13 mouse cellular contexts compared by ENCODE assay signal in the genomic region with DNA sequence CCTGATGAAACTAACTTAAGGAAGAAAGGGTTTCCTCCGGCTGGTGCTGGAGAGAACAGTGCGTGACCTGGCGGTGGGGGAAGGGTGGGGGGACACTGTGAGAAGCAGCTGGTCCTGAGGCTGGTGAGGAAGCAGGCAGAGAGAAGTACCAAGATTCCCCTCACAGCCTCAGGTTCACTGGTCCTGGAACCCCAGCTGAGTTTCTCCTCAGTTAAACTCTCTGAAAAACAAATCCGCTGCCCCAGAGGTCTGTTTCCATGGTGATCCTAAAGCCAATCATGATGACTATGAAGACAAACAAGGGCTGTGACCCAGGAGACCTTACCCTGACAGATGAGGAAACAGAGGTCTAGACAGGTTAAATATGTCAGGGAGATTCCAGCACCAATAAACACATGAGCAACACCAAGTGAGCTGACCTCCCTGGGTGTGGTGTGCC. TPM values are rescaled to one million over a fixed set of nuclear protein-coding genes. Genes with fewer than 3 reads are reported as not detected.
A peak's percentile ranks its signal among the peaks of the same experiment; 100 is the strongest.
DNase-seq lines count a peak whose midpoint lies in the region; ATAC-seq and TF ChIP-seq lines count a peak whose summit lies in the region.
"Had no signal": no experiment of that assay in that cellular context is flagged by ENCODE, and none has a peak within 500 bp of the region (broad histone marks: within the 10 kb centered on the region; RNA-seq: fewer than 3 reads in every experiment).

No protein-coding gene starts in this region.

- peaks cover 7% of the 10 kb centered on the region for H3K4me1 ChIP-seq in liver, adult 2 months (ENCODE audit: control insufficient read depth, insufficient read depth, low read length)
- H3K4me1 ChIP-seq in liver, embryonic 12.5 days, result peaks cover 17% of the 10 kb centered on the region

- 45% methylated on average over 4 of the region's 4 CpGs for WGBS in liver, adult 2 months
- 48% methylated on average over 4 of the region's 4 CpGs for WGBS in liver, embryonic 12.5 days (ENCODE audit: insufficient replicate concordance)

- H3K9me3 ChIP-seq in liver, embryonic 12.5 days (replicated peaks), result no peaks in the 10 kb centered on the region
- H3K9me3 ChIP-seq: heart, embryonic 13.5 days; limb, embryonic 15.5 days had no signal

- no peak for TF ChIP-seq CTCF in liver, adult 2 months (IDR thresholded peaks at IDR 0.05; ENCODE audit: low read depth, low read length)

- no peak overlapping the region for H3K4me3 ChIP-seq in liver, adult 2 months (ENCODE audit: insufficient read depth, low read depth, low read length)
- no peak overlapping the region for H3K4me3 ChIP-seq in liver, embryonic 12.5 days
- H3K4me3 ChIP-seq: heart, embryonic 13.5 days; limb, embryonic 15.5 days had no signal

- H3K27ac ChIP-seq in liver, adult 2 months (replicated peaks; ENCODE audit: insufficient read depth, low read depth, low read length), result no peak overlapping the region
- no peak overlapping the region for H3K27ac ChIP-seq in liver, embryonic 12.5 days
- H3K27ac ChIP-seq: heart, embryonic 13.5 days; limb, embryonic 15.5 days; stomach, postnatal 0 days had no signal

- H3K4me2 ChIP-seq in liver, embryonic 12.5 days, result no peak overlapping the region
- H3K4me2 ChIP-seq: heart, embryonic 13.5 days; limb, embryonic 15.5 days had no signal

- TF ChIP-seq POLR2A in liver, adult 2 months (IDR thresholded peaks at IDR 0.05; ENCODE audit: extremely low read depth, insufficient read depth, low read length), result no peak

- no peaks in the 10 kb centered on the region for H3K79me2 ChIP-seq in liver, adult 2 months (ENCODE audit: control insufficient read depth, insufficient read depth, low read length)

- H3K36me3 ChIP-seq in liver, adult 2 months (ENCODE audit: control insufficient read depth, insufficient read depth, low read length), result no peaks in the 10 kb centered on the region
- H3K36me3 ChIP-seq in liver, embryonic 12.5 days, result no peaks in the 10 kb centered on the region
- H3K36me3 ChIP-seq: heart, embryonic 13.5 days; limb, embryonic 15.5 days had no signal

- H3K27me3 ChIP-seq in liver, adult 2 months (ENCODE audit: control insufficient read depth, insufficient read depth, low read length), result no peaks in the 10 kb centered on the region
- H3K27me3 ChIP-seq in liver, embryonic 12.5 days (replicated peaks), result no peaks in the 10 kb centered on the region
- H3K27me3 ChIP-seq: heart, embryonic 13.5 days; limb, embryonic 15.5 days had no signal

- peak; percentile 48; the same call in 1 of the 2 replicates for ATAC-seq in common myeloid progenitor, adult 5-6 weeks (replicated peaks; ENCODE audit: low read depth, poor library complexity, severe bottlenecking)
- ATAC-seq in liver, embryonic 12.5 days, result peak; percentile 59

- no peak overlapping the region for H3K9ac ChIP-seq in liver, adult 2 months (ENCODE audit: low read depth, low read length)
- no peak overlapping the region for H3K9ac ChIP-seq in liver, embryonic 12.5 days
- H3K9ac ChIP-seq: heart, embryonic 13.5 days; limb, embryonic 15.5 days had no signal

- DNase-seq in liver, adult 2 months (ENCODE audit: extremely low read depth, low read depth, low spot score), result peak; percentile 95
- no peak for DNase-seq in liver
- DNase-seq in spleen, postnatal 36 days (ENCODE audit: low spot score in 2 of 2), result peak; percentile 74 to 78
- no peak for DNase-seq in right cerebral cortex, adult 2 months (ENCODE audit: low spot score in 2 of 2)
- no peak for DNase-seq in frontal cortex, postnatal 25 days (ENCODE audit: low spot score in 2 of 2)
- DNase-seq in ovary, adult 18-20 months (ENCODE audit: low spot score), result no peak
- DNase-seq: cerebellum, postnatal 14 days; kidney, postnatal 25 days had no signal

RNA-seq across cellular contexts. Expression of gene Lrrc8d, which starts 15.8 kb away (rescaled TPM):
- total RNA-seq in liver, adult 2 months (2014; rRNA removed), result 11.6 and 13.8 TPM in 2 replicates
- 7.0 and 7.9 TPM in 2 replicates for polyA plus RNA-seq in liver, adult 2 months (2012; rRNA removed)
- 15.6 and 19.9 TPM in 2 replicates for total RNA-seq in common myeloid progenitor, adult 5-6 weeks (2017)
- polyA plus RNA-seq in liver, embryonic 12.5 days (2016; fragmentation: Nextera tagmentation; extraction: Ambion mirVana), result 14.5 and 15.4 TPM in 2 replicates

Comparison
In these comparisons a context has a peak if more than half of its experiments do, and no peak if none do; other contexts are left out.
1. DNase-seq: peak in liver, adult 2 months (single experiment) and spleen, postnatal 36 days (2 of 2); none in liver (single experiment), right cerebral cortex, adult 2 months (0 of 2), frontal cortex, postnatal 25 days (0 of 2) and ovary, adult 18-20 months (single experiment).